Mouse (Mus musculus) ES-E14 (cell line): ENCODE results near the gene Emc9.

Experiments
- CHD2 ChIP-seq: IDR thresholded peaks from 2 replicates; pipeline ENCODE4 v1.6.1; 2014; ENCODE audit warnings: mild to moderate bottlenecking, low read depth, low read length, inconsistent platforms
- HCFC1 ChIP-seq: IDR thresholded peaks from 2 replicates; pipeline ENCODE4 v1.6.1; 2012; ENCODE audit warnings: low read length, inconsistent platforms, borderline replicate concordance; ENCODE audit not compliant: insufficient read depth
- MAFK ChIP-seq: IDR thresholded peaks from 2 replicates; pipeline ENCODE4 v1.6.1; 2014; ENCODE audit warnings: mild to moderate bottlenecking, low read depth, low read length, inconsistent platforms; ENCODE audit not compliant: insufficient read depth
- ZNF384 ChIP-seq: IDR thresholded peaks from 2 replicates; pipeline ENCODE4 v1.6.1; 2012; ENCODE audit warnings: low read depth, low read length, inconsistent platforms

- TF ChIP-seq HCFC1 = no peak
- no peak for TF ChIP-seq CHD2
- no peak for TF ChIP-seq MAFK
- no peak for TF ChIP-seq ZNF384
Measured at GRCm38 (mm10) chr14:55551794-55552193, 33.3 kb downstream of the Emc9 start.
